Mouse (Mus musculus) colon, adult 2 months (tissue): ENCODE measurements around the gene C1qtnf7. TPM values are rescaled to one million over a fixed set of nuclear protein-coding genes. Genes with fewer than 3 reads are reported as not detected.

Experiments used
- polyA plus RNA-seq: library from polyadenylated mRNA; depleted of rRNA; stranded (reverse); fragments of >200 nt; gene quantifications from 2 replicates; pipeline ENCODE4 v1.2.3, GENCODE M21; 2012; rRNA removed

C1qtnf7 gene
- polyA plus RNA-seq: 1.3 and 1.5 TPM in 2 replicates

GRCm38 (mm10) chr5:43515401-43515976, at the start of gene C1qtnf7:
Gene C1qtnf7, plus strand, starts transcription at chr5:43515538.

DNA sequence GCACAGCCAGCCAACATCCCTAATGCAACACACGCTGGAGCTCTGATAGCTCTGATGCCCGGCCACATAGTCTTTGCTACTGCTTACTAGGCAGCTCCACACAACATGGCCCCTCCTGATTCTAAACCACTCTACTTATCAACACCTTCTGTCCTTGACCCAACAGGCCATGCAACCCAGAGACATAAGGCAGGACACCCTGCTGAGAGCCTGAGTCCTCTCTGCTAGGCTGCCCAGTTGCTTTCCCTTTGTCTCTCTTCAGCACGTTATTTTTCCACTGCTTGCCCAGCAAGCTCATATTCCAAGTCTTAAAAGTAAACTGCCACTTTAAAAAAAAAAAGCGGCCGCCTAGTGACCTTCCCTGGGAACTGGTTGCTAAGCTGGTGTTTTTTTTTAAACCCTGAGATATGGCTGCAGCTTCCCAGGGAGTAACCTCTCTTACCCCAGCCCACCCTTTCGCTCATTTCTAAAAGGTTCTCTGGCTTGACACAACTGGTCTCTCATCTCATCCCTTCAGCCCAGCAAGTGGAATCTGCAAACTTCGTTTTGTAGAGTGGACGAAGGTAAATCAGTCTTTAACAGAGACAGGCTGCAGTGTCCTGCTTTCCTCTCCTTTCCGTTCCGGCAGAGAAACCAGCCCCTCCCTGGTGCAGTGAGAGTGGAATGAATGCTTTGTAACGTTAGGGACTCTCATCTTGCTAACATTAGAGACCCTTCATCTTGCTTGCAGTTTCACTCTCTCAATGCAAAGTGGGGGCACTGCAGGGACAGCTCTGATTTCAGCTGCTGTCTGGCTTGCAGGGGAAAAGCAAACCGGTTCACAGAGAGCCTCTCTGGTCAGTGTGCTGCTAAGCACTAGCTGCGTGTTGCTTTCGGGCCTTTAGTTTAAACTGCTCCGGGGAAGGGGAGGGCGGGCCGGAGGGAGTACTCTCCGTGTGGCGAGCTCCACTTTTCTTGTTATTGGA, 146.9 kb downstream of the C1qtnf7 start, which contains the start of gene Cc2d2a:
TSS of gene Cc2d2a (plus strand) at position 350 of the 965 bp plus-strand sequence.

Other genes with a start within 250 kb of the C1qtnf7 start
- 1.9 TPM in 2 replicates for gene Cc2d2a, start 146.8 kb downstream of the C1qtnf7 start, polyA plus RNA-seq